Mouse (Mus musculus) lung, postnatal 0 days (tissue): Measurements from ENCODE around the gene Kidins220.

ENCODE experiments used
- CTCF ChIP-seq: IDR thresholded peaks from 2 replicates; pipeline ENCODE4 v1.5.1; 2016; ENCODE audit warnings: antibody characterized with exemption, mild to moderate bottlenecking
- EP300 ChIP-seq: IDR thresholded peaks from 2 replicates; pipeline ENCODE4 v1.6.1; 2016; ENCODE audit warnings: antibody characterized with exemption, mild to moderate bottlenecking, control low read depth

GRCm38 (mm10) chr12:25083260-25084178 lies 108.8 kb downstream of the Kidins220 start:
- TF ChIP-seq CTCF (no peak), EP300 (peak; percentile 44; the same call in 1 of the 2 replicates)
